Comparison of ENCODE assay signal across 13 mouse cellular contexts in genomic region chr12:91040267-91040905, GRCm38 (mm10).
DNase-seq lines count a peak whose midpoint lies in the region; ATAC-seq and TF ChIP-seq lines count a peak whose summit lies in the region.
"Had no signal": no experiment of that assay in that cellular context is flagged by ENCODE, and none has a peak within 500 bp of the region (broad histone marks: within the 10 kb centered on the region; RNA-seq: fewer than 3 reads in every experiment).

No protein-coding gene starts in this region.

- 0 out of 2 replicates have a peak, but pooled peaks have one; percentile 44 for ATAC-seq in midbrain, embryonic 12.5 days (ENCODE audit: low FRiP score, low read depth)
- ATAC-seq in midbrain, embryonic 11.5 days (ENCODE audit: low FRiP score) = no peak; the same call in 1 of the 2 replicates
- ATAC-seq in forebrain, postnatal 0 days = peak; percentile 76
- ATAC-seq: CD4-positive, CD25-positive, alpha-beta regulatory T cell, adult 4 months had no signal

- H3K27me3 ChIP-seq in midbrain, embryonic 12.5 days = no peaks in the 10 kb centered on the region
- H3K27me3 ChIP-seq in midbrain, embryonic 11.5 days (ENCODE audit: control insufficient read depth, insufficient read depth, low read length) = no peaks in the 10 kb centered on the region
- no peaks in the 10 kb centered on the region for H3K27me3 ChIP-seq in forebrain, postnatal 0 days (ENCODE audit: insufficient read depth, low read length)
- H3K27me3 ChIP-seq: heart, embryonic 13.5 days had no signal

- WGBS in midbrain, embryonic 12.5 days = 79% methylated on average over 7 of the region's 7 CpGs
- WGBS in midbrain, embryonic 11.5 days = 82% methylated on average over 7 of the region's 7 CpGs
- 59% methylated on average over 7 of the region's 7 CpGs for WGBS in forebrain, postnatal 0 days

- no peaks in the 10 kb centered on the region for H3K4me1 ChIP-seq in midbrain, embryonic 12.5 days
- H3K4me1 ChIP-seq in midbrain, embryonic 11.5 days (ENCODE audit: control insufficient read depth, insufficient read depth, low read length) = no peaks in the 10 kb centered on the region
- no peaks in the 10 kb centered on the region for H3K4me1 ChIP-seq in forebrain, postnatal 0 days (ENCODE audit: insufficient read depth)

- H3K9me3 ChIP-seq in midbrain, embryonic 12.5 days = no peaks in the 10 kb centered on the region
- H3K9me3 ChIP-seq in midbrain, embryonic 11.5 days (ENCODE audit: control insufficient read depth, low read length) = no peaks in the 10 kb centered on the region
- no peaks in the 10 kb centered on the region for H3K9me3 ChIP-seq in forebrain, postnatal 0 days (ENCODE audit: low read length)
- H3K9me3 ChIP-seq: heart, embryonic 13.5 days had no signal

- no peaks in the 10 kb centered on the region for H3K36me3 ChIP-seq in midbrain, embryonic 12.5 days
- no peaks in the 10 kb centered on the region for H3K36me3 ChIP-seq in midbrain, embryonic 11.5 days (ENCODE audit: control insufficient read depth, insufficient read depth, low read length)
- H3K36me3 ChIP-seq in forebrain, postnatal 0 days (ENCODE audit: insufficient read depth) = no peaks in the 10 kb centered on the region
- H3K36me3 ChIP-seq: heart, embryonic 13.5 days had no signal

- no peak overlapping the region for H3K9ac ChIP-seq in midbrain, embryonic 12.5 days (replicated peaks)
- no peak overlapping the region for H3K9ac ChIP-seq in midbrain, embryonic 11.5 days (ENCODE audit: low read length)
- H3K9ac ChIP-seq in forebrain, postnatal 0 days = no peak overlapping the region
- H3K9ac ChIP-seq: heart, embryonic 13.5 days; liver, embryonic 14.5 days had no signal

- H3K4me3 ChIP-seq in midbrain, embryonic 12.5 days = no peak overlapping the region
- H3K4me3 ChIP-seq in midbrain, embryonic 11.5 days (ENCODE audit: low read depth, low read length) = no peak overlapping the region
- H3K4me3 ChIP-seq in forebrain, postnatal 0 days (ENCODE audit: low read depth, low read length) = no peak overlapping the region
- H3K4me3 ChIP-seq: erythroblast, embryonic 14.5 days; heart, embryonic 13.5 days had no signal

- peak; percentile 11 for DNase-seq in gastrocnemius, postnatal 25 days
- no peak for DNase-seq in gastrocnemius, postnatal 14 days
- DNase-seq in midbrain, embryonic 11.5 days (ENCODE audit: low spot score, missing footprints) = no peak
- DNase-seq in forebrain, postnatal 0 days = peak; percentile 28
- DNase-seq in skeletal muscle tissue, adult 2 months (ENCODE audit: low read depth, low spot score) = peak; percentile 48
- no peak for DNase-seq in testis, postnatal 10 days (ENCODE audit: low spot score)
- DNase-seq: kidney, adult 2 months; thymus, adult 18-20 months had no signal

- H3K4me2 ChIP-seq in midbrain, embryonic 12.5 days (replicated peaks) = no peak overlapping the region
- H3K4me2 ChIP-seq in midbrain, embryonic 11.5 days = no peak overlapping the region
- no peak overlapping the region for H3K4me2 ChIP-seq in forebrain, postnatal 0 days (ENCODE audit: low read depth)
- H3K4me2 ChIP-seq: heart, embryonic 13.5 days had no signal

- no peak for TF ChIP-seq CTCF in forebrain, postnatal 0 days (IDR thresholded peaks at IDR 0.05; ENCODE audit: low read depth)

- intact Hi-C loops in gastrocnemius, postnatal 14 days (cut with DNase I; ENCODE audit: low total_unique reads) = no loop called here

- no peak overlapping the region for H3K27ac ChIP-seq in midbrain, embryonic 12.5 days (replicated peaks)
- no peak overlapping the region for H3K27ac ChIP-seq in midbrain, embryonic 11.5 days (ENCODE audit: low read depth, low read length)
- no peak overlapping the region for H3K27ac ChIP-seq in forebrain, postnatal 0 days (ENCODE audit: low read depth, low read length)
- H3K27ac ChIP-seq: heart, embryonic 13.5 days; liver, embryonic 14.5 days had no signal

Comparison
In these comparisons a context has a peak if more than half of its experiments do, and no peak if none do; other contexts are left out.
1. DNase-seq: peak in gastrocnemius, postnatal 25 days (single experiment), forebrain, postnatal 0 days (single experiment) and skeletal muscle tissue, adult 2 months (single experiment); none in gastrocnemius, postnatal 14 days (single experiment), midbrain, embryonic 11.5 days (single experiment) and testis, postnatal 10 days (single experiment).